Mouse (Mus musculus): Measurements from ENCODE around the gene Hexim2.

Gene Hexim2

DNA sequence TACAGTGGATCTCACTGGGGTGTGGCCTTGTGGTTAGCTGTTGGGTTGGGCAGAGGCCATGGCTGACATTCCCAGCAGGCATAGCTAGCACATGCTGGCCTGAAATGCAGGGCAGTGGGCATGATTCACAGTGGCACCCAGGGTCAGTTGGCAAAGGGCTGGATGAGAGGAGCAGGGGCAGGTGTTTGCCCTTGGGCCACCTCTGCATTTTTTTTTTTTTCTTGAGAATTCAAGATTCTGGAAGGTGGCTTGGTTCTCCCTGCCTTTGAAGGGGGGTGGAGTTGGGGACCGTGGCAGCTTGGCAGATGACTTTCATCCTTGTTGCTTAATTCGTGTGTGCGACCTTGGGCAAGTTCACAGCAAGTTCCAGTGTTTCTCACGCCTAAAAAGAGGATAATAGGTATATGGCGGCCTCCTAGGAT, 42.2 kb downstream of the Hexim2 start:
- DNase-seq, result no peak

DNA sequence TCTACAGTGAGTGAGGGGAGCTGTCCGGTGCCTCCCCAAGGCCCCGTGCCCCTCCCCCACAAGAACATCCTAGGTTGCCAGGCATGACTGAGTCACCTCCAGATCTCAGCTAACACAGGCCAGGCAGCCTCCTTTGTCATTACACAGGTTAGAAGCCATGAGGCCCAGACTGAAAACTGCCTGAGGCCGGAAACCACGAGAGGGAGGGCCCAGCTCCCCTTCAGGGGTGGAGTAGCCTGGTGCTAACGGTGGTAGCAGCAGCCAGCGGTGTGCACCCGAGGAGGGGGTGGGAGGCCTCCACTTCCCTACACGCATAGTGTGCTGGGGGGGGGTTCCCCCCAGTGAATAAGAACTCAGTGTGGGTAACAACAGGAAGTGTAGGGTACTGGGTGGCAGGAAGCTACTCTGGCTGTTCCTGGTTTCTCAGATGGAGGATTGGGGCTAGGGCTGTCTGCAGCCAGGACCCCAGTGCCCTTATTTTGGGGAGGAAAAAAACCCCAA, 42.7 kb downstream of the Hexim2 start:
- peak; percentile 58 for DNase-seq

DNA sequence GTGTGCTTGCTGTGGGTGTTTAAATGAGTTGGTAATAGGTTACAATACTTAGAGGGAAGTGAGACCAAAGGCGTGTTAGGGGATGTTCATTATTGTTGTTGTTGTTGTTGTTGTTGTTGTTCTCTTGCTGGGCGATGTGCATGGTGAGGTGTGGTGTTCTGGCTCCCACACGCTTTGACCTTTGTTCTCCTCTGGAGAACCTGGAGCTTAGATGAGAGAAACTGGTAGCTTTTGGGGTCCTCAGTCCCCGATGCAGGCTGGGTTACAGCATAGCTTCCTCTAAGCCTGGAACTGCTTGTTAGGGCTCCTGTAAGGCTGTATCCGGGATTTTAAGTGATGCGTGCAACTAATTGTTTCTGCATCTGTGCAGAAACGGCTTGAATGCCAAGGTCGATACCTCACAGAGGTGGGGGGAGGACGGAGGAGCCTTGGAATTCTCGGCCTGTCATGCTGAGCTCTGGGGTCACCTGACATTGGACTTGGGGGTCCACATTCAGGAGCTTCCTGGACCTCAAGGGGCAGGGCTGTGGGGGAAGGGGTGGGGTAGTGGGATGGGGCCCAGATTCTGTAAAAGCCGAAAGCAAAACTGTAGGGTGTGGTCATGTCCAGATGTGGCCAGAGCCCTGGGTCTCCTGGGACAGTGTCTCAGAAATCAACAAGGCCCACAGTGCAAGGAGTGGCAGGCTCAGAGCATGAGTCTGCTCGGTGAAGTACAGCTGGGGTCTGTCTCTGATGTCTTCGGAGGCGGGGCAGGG, 43.6 kb downstream of the Hexim2 start:
- no peak for DNase-seq

DNA sequence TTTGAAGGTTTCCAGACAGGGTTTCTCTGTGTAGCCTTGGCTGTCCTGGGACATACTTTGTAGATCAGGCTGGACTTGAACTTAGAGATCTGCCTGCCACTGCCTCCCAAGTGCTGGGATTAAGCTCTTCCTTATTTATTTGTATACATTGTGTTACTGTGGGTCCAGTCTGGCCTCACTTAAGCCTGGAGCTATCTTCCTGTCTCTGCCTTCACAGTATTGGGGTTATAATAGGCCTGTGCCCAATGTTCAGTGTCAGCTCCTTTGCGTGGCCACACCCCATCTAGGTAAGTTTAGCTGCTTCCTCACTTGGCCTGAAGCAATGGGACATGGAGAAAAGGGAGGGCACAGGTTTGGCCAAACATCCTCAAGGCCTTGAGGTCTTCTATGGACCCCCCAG, 44.3 kb downstream of the Hexim2 start:
- DNase-seq, result no peak

DNA sequence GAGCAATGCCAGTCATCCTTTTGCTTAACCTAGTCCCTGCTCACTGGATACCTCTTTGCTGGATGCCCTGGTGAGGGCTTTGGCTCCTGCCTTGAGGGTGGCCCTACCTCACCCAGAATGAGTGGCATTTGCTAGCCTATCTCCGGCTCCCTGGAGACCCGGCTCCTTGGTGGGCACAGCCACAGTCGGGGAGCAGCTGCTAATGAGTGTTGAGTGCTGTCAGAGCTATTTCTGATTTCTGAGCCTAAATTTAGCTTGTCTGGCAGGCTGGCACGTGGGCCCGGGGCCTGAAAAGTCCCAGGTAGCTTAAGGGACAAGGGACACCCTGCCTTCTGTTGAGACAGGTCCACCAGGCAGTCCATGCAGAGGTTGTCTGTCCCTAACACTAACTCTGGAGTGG, 45.0 kb downstream of the Hexim2 start:
- no peak for DNase-seq

DNA sequence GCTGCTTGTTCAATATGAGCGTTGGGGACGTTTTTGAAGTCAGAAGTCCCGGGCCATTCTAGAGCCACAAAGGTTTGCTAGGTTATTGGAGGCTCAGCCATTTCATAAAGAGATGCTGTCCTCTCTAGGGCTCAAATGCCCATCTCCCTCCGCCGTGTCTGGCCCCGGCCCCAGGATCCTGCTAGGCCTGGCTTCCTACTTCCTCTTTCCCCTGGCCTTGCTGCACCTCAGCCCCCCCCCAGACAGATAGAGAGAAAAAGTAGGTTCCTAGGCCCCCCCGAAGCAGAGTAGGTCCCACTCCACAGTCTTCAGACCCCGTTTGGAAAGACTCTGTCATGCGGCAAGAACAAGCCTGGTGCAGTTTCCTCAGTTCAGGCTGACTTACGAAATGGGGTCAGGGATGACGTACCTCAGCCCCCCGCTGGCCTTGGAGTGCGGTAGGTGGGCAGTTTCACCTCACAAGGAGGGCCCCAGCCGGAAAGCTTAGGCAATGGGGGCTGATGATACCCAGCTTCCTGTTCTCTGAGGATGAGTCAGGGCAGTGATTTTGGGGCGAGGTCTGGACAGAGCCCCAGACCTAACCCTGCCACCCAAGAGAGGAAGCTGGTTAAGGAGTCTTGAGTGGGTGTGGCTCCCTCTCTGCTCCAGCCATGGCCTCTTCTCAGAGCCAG, 45.7 kb downstream of the Hexim2 start:
- peak; percentile 33 for DNase-seq

DNA sequence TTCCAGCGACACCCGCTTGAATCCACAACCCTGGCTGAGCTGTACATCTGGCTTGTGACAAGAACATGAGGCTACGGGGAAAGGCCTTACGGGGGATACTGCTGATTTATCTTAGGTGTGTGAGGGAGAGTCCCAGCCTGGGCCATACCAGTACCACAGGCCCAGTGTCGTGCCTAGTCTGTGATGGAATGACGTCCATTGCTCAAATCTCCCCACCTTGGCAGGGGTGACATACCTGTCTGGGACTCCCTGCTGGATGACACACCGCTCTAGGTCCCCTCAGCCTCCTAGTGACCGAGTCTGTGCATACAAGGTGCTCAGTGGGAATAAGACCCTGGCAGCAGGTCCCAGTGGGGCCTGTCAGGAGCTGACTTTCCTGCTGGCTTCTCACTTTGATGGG, 46.5 kb downstream of the Hexim2 start:
- DNase-seq, result no peak

DNA sequence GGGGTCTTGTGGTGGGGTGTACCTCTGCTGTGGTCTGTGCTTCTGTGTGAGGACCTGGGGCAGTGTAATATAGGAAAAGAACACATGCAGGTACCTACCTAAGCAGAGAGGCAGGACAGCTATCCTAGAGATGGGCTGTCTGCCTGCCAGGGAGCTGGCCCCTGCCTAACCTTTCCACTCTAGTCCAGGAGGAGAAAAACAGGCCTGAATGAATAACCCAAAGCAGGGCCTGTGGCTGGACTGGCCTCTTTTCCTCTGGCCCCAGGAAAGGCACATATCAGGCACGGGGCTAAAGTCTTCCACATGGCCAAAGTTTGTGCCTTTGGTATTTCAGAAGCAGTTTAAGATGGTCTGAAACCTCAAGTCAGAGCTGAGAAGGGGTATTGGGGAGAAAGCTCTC, 48.2 kb downstream of the Hexim2 start:
- DNase-seq, result no peak

DNA sequence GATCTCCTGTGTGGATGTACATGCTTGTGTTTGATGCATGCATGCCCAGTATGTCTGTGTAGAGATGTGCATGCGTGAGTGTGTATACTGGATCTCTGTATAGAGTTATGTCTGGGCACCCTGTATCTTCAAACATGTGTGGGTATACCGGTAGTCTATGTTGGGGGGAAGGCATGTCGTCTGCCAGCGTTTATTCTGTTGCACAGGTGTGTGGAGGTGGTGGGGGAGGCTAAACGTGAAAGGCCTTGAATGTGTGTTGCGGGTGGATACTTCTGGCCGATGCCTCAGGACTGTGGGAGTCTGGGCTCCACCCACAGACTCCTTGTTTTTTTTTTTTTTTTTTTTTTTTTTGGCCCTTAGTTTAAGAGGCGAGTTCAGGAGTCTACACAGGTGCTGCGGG, 49.1 kb downstream of the Hexim2 start:
- no peak for DNase-seq

DNA sequence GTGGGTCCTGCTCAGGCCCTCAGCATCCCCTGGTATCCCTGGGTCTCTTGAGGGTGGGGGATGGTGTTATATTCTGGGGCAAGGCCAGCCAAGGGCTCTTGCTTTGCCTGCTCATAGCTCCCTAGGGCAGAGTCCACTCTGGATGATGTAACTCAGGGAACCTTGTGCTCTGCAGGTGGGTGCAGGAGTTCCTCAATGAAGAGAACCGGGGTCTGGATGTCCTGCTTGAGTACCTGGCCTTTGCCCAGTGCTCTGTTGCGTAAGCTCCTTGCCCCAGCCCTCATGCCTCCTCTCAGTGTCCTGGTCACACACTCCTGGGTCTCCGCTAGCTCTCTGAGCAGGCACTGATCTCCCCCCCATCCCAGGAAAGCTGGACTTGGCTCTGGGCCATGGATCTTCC, 49.7 kb downstream of the Hexim2 start:
- no peak for DNase-seq

DNA sequence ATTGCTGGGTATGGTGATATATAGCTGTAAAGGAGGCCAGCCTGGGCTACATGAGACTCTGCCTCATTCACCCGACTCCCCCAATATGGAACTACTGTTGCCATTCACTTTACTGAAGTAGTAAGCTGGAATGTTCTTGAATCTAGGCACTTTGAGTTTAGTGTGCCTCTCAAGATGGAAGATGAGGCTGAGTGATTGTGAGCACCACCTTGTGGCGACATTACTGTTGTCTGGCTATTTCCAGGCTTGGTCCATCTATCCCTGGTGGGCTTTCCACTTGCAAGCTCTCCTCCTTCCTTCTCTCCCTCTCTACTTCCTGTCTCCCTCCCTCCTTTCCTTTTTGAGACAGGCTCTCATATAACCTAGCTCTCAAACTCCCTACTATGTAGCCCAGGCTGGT, 52.7 kb downstream of the Hexim2 start:
- DNase-seq, result peak; percentile 73
